Mouse (Mus musculus): ENCODE data around the gene Megf11. TPM values are rescaled to one million over a fixed set of nuclear protein-coding genes. Genes with fewer than 3 reads are reported as not detected.
A peak's percentile ranks its signal among the peaks of the same experiment; 100 is the strongest.

Gene Megf11
- total and polyA plus RNA-seq, 3 experiments: 0.33 to 2.0 (median 1.6) TPM

- Histone ChIP-seq H3K79me2 (replicated peaks; ENCODE audit: control insufficient read depth, insufficient read depth, low read length) (no peaks in the 10 kb centered on the region), H3K4me1 (ENCODE audit: control insufficient read depth, insufficient read depth, low read length) (peaks cover 1% of the 10 kb centered on the region; the same call in 1 of the 2 replicates), H3K36me3 (ENCODE audit: control insufficient read depth, insufficient read depth, low read length) (peaks cover 2% of the 10 kb centered on the region; the same call in 1 of the 2 replicates), H3K9ac (ENCODE audit: low read depth, low read length) (no peak overlapping the region), H3K4me3 (no peak overlapping the region), H3K27me3 (ENCODE audit: control insufficient read depth, insufficient read depth, low read length) (no peaks in the 10 kb centered on the region), H3K27ac (no peak overlapping the region)
- TF ChIP-seq POLR2A (IDR thresholded peaks at IDR 0.05; ENCODE audit: insufficient read depth, low read depth, low read length) (no peak), CTCF (IDR thresholded peaks at IDR 0.05) (no peak), EP300 (IDR thresholded peaks at IDR 0.05; ENCODE audit: insufficient read depth, low read depth, low read length) (no peak)
- intact Hi-C loops (cut with DNase I): no loop called here
- DNase-seq: peak in 1 of 2 experiments; percentile 13
- WGBS: 74% methylated on average over 4 of the region's 4 CpGs
Measured at GRCm38 (mm10) chr9:64696404-64696803, 311.0 kb downstream of the Megf11 start.

GRCm38 (mm10) chr9:64697006-64697405, 311.6 kb downstream of the Megf11 start:
- H3K79me2 ChIP-seq (replicated peaks; ENCODE audit: control insufficient read depth, insufficient read depth, low read length): no peaks in the 10 kb centered on the region
- H3K4me3 ChIP-seq: no peak overlapping the region
- 84% methylated on average over 1 of the region's 1 CpGs for WGBS
- H3K27ac ChIP-seq: no peak overlapping the region
- H3K9ac ChIP-seq (ENCODE audit: low read depth, low read length): no peak overlapping the region
- TF ChIP-seq EP300 (IDR thresholded peaks at IDR 0.05; ENCODE audit: insufficient read depth, low read depth, low read length) (no peak), CTCF (IDR thresholded peaks at IDR 0.05) (no peak), POLR2A (IDR thresholded peaks at IDR 0.05; ENCODE audit: insufficient read depth, low read depth, low read length) (no peak)
- no peak for DNase-seq
- peaks cover 7% of the 10 kb centered on the region for H3K36me3 ChIP-seq (ENCODE audit: control insufficient read depth, insufficient read depth, low read length)
- peaks cover 3% of the 10 kb centered on the region for H3K4me1 ChIP-seq (ENCODE audit: control insufficient read depth, insufficient read depth, low read length)
- intact Hi-C loops (cut with DNase I): no loop called here
- no peaks in the 10 kb centered on the region for H3K27me3 ChIP-seq (ENCODE audit: control insufficient read depth, insufficient read depth, low read length)

- no peak for TF ChIP-seq EP300 (IDR thresholded peaks at IDR 0.05; ENCODE audit: insufficient read depth, low read depth, low read length)
- no peak for TF ChIP-seq POLR2A (IDR thresholded peaks at IDR 0.05; ENCODE audit: insufficient read depth, low read depth, low read length)
- no peak for TF ChIP-seq CTCF (IDR thresholded peaks at IDR 0.05)
- 89% methylated on average over 5 of the region's 5 CpGs for WGBS
- intact Hi-C loops (cut with DNase I): no loop called here
Measured at GRCm38 (mm10) chr9:64697677-64698076, 312.3 kb downstream of the Megf11 start.

GRCm38 (mm10) chr9:64698586-64698985, 313.2 kb downstream of the Megf11 start:
- 86% methylated on average over 1 of the region's 1 CpGs for WGBS
- TF ChIP-seq POLR2A (IDR thresholded peaks at IDR 0.05; ENCODE audit: insufficient read depth, low read depth, low read length) (no peak), CTCF (IDR thresholded peaks at IDR 0.05) (no peak), EP300 (IDR thresholded peaks at IDR 0.05; ENCODE audit: insufficient read depth, low read depth, low read length) (no peak)
- intact Hi-C loops (cut with DNase I): no loop called here

More at GRCm38 (mm10) chr9:64697677-64698076, 312.3 kb downstream of the Megf11 start:
- H3K9ac ChIP-seq (ENCODE audit: low read depth, low read length): no peak overlapping the region
- no peak overlapping the region for H3K27ac ChIP-seq
- H3K79me2 ChIP-seq (replicated peaks; ENCODE audit: control insufficient read depth, insufficient read depth, low read length): no peaks in the 10 kb centered on the region
- peaks cover 5% of the 10 kb centered on the region for H3K4me1 ChIP-seq (ENCODE audit: control insufficient read depth, insufficient read depth, low read length)
- no peak for DNase-seq
- H3K4me3 ChIP-seq: no peak overlapping the region
- no peaks in the 10 kb centered on the region for H3K27me3 ChIP-seq (ENCODE audit: control insufficient read depth, insufficient read depth, low read length)
- peaks cover 9% of the 10 kb centered on the region for H3K36me3 ChIP-seq (ENCODE audit: control insufficient read depth, insufficient read depth, low read length)

GRCm38 (mm10) chr9:64700451-64701311, 315.3 kb downstream of the Megf11 start:
- no peak for TF ChIP-seq POLR2A (IDR thresholded peaks at IDR 0.05; ENCODE audit: insufficient read depth, low read depth, low read length)
- TF ChIP-seq CTCF (IDR thresholded peaks at IDR 0.05): no peak
- TF ChIP-seq EP300 (IDR thresholded peaks at IDR 0.05; ENCODE audit: insufficient read depth, low read depth, low read length): no peak
- DNase-seq: peak in 1 of 2 experiments; percentile 10
- Histone ChIP-seq H3K79me2 (replicated peaks; ENCODE audit: control insufficient read depth, insufficient read depth, low read length) (no peaks in the 10 kb centered on the region), H3K27ac (no peak overlapping the region), H3K27me3 (ENCODE audit: control insufficient read depth, insufficient read depth, low read length) (no peaks in the 10 kb centered on the region), H3K4me1 (ENCODE audit: control insufficient read depth, insufficient read depth, low read length) (peaks cover 12% of the 10 kb centered on the region), H3K9ac (ENCODE audit: low read depth, low read length) (no peak overlapping the region), H3K36me3 (ENCODE audit: control insufficient read depth, insufficient read depth, low read length) (peaks cover 33% of the 10 kb centered on the region), H3K4me3 (no peak overlapping the region)
- WGBS: 84% methylated on average over 4 of the region's 4 CpGs
- intact Hi-C loops (cut with DNase I): no loop called here

More at GRCm38 (mm10) chr9:64698586-64698985, 313.2 kb downstream of the Megf11 start:
- Histone ChIP-seq H3K27me3 (ENCODE audit: control insufficient read depth, insufficient read depth, low read length) (no peaks in the 10 kb centered on the region), H3K36me3 (ENCODE audit: control insufficient read depth, insufficient read depth, low read length) (peaks cover 15% of the 10 kb centered on the region), H3K79me2 (replicated peaks; ENCODE audit: control insufficient read depth, insufficient read depth, low read length) (no peaks in the 10 kb centered on the region), H3K4me1 (ENCODE audit: control insufficient read depth, insufficient read depth, low read length) (peaks cover 8% of the 10 kb centered on the region), H3K4me3 (no peak overlapping the region), H3K27ac (no peak overlapping the region), H3K9ac (ENCODE audit: low read depth, low read length) (no peak overlapping the region)
- DNase-seq: no peak

GRCm38 (mm10) chr9:64701651-64702050, 316.2 kb downstream of the Megf11 start:
- TF ChIP-seq POLR2A (IDR thresholded peaks at IDR 0.05; ENCODE audit: insufficient read depth, low read depth, low read length) (no peak), EP300 (IDR thresholded peaks at IDR 0.05; ENCODE audit: insufficient read depth, low read depth, low read length) (no peak)
- H3K4me1 ChIP-seq (ENCODE audit: control insufficient read depth, insufficient read depth, low read length): peaks cover 12% of the 10 kb centered on the region
- H3K36me3 ChIP-seq (ENCODE audit: control insufficient read depth, insufficient read depth, low read length): peaks cover 38% of the 10 kb centered on the region
- peak in 1 of 2 experiments; percentile 14 for DNase-seq
- no peak overlapping the region for H3K4me3 ChIP-seq
- H3K27ac ChIP-seq: no peak overlapping the region
- WGBS: 70% methylated on average over 1 of the region's 1 CpGs
- H3K27me3 ChIP-seq (ENCODE audit: control insufficient read depth, insufficient read depth, low read length): no peaks in the 10 kb centered on the region
- no peaks in the 10 kb centered on the region for H3K79me2 ChIP-seq (replicated peaks; ENCODE audit: control insufficient read depth, insufficient read depth, low read length)
- no peak overlapping the region for H3K9ac ChIP-seq (ENCODE audit: low read depth, low read length)
- intact Hi-C loops (cut with DNase I): no loop called here
